In the genomic region with DNA sequence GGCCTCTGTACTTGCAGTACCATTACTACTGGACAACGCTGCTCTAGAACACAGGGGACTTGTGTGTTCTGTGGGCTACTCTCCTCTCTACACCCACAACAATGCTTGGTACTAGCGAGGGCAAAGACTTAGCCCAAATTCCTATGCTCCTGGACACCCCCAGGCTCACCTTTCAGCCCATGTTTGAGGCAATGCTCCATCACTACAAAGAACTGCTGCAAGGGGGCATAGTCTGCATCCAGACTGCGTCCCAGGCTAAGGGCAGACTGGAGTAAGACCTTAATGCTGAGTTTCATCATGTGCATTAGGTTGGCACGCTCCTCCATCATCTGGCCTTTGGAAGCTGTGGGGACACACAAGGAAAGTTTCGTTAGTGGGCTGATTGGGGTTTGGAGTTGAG, we compare ENCODE assay signal across 9 mouse cellular contexts. TPM values are rescaled to one million over a fixed set of nuclear protein-coding genes. Genes with fewer than 3 reads are reported as not detected.
DNase-seq lines count a peak whose midpoint lies in the region; ATAC-seq lines count a peak whose summit lies in the region.
"Had no signal": no experiment of that assay in that cellular context is flagged by ENCODE, and none has a peak within 500 bp of the region (broad histone marks: within the 10 kb centered on the region; RNA-seq: fewer than 3 reads in every experiment).

No protein-coding gene starts in this region.

- DNase-seq in kidney, adult 9 months = no peak
- DNase-seq in intestine, embryonic 14.5 days (ENCODE audit: low spot score) = no peak
- no peak for DNase-seq in layer of hippocampus, postnatal 25 days (ENCODE audit: extremely low spot score in 1 of 2, low spot score in 1 of 2)
- no peak for DNase-seq in gastrocnemius, postnatal 14 days
- DNase-seq in kidney, postnatal 25 days = no peak

- H3K27me3 ChIP-seq in kidney, embryonic 16.5 days (ENCODE audit: insufficient read depth, low read length) = no peaks in the 10 kb centered on the region
- no peaks in the 10 kb centered on the region for H3K27me3 ChIP-seq in embryonic facial prominence, embryonic 13.5 days
- H3K27me3 ChIP-seq in intestine, embryonic 14.5 days (replicated peaks; ENCODE audit: control insufficient read depth, insufficient read depth, low read length) = no peaks in the 10 kb centered on the region
- no peaks in the 10 kb centered on the region for H3K27me3 ChIP-seq in midbrain, embryonic 16.5 days (ENCODE audit: control insufficient read depth, insufficient read depth, low read depth, low read length)
- H3K27me3 ChIP-seq: Patski had no signal

- H3K9ac ChIP-seq in kidney, embryonic 16.5 days (replicated peaks; ENCODE audit: low read length) = peak overlapping the region; percentile 62
- peak overlapping the region; percentile 63 for H3K9ac ChIP-seq in embryonic facial prominence, embryonic 13.5 days
- H3K9ac ChIP-seq in intestine, embryonic 14.5 days (ENCODE audit: low read length) = peak overlapping the region; percentile 36; the same call in 1 of the 2 replicates
- H3K9ac ChIP-seq in midbrain, embryonic 16.5 days (ENCODE audit: low read depth, low read length) = peak overlapping the region; percentile 20

- no peak overlapping the region for H3K27ac ChIP-seq in kidney, embryonic 16.5 days (ENCODE audit: low read length)
- H3K27ac ChIP-seq in embryonic facial prominence, embryonic 13.5 days = peak overlapping the region; percentile 24
- no peak overlapping the region for H3K27ac ChIP-seq in intestine, embryonic 14.5 days (ENCODE audit: low read depth)
- H3K27ac ChIP-seq in midbrain, embryonic 16.5 days (ENCODE audit: low read length) = peak overlapping the region; percentile 31; the same call in 1 of the 2 replicates

- H3K4me3 ChIP-seq in kidney, embryonic 16.5 days (ENCODE audit: low read length) = peak overlapping the region; percentile 49
- peak overlapping the region; percentile 42 for H3K4me3 ChIP-seq in embryonic facial prominence, embryonic 13.5 days
- H3K4me3 ChIP-seq in intestine, embryonic 14.5 days (ENCODE audit: low read depth, low read length) = peak overlapping the region; percentile 39
- H3K4me3 ChIP-seq in midbrain, embryonic 16.5 days (ENCODE audit: low read depth, low read length) = peak overlapping the region; percentile 33

- intact Hi-C loops in gastrocnemius, postnatal 14 days (cut with DNase I; ENCODE audit: low total_unique reads) = no loop called here

- peaks cover 6% of the 10 kb centered on the region; the same call in 1 of the 2 replicates for H3K4me1 ChIP-seq in kidney, embryonic 16.5 days (ENCODE audit: insufficient read depth, low read length)
- H3K4me1 ChIP-seq in embryonic facial prominence, embryonic 13.5 days = peaks cover 13% of the 10 kb centered on the region
- H3K4me1 ChIP-seq in intestine, embryonic 14.5 days (replicated peaks; ENCODE audit: control insufficient read depth, insufficient read depth, low read length) = no peaks in the 10 kb centered on the region
- H3K4me1 ChIP-seq in midbrain, embryonic 16.5 days (ENCODE audit: control insufficient read depth, insufficient read depth, low read length) = peaks cover 8% of the 10 kb centered on the region

- peak overlapping the region; percentile 81 for H3K4me2 ChIP-seq in kidney, embryonic 16.5 days (replicated peaks; ENCODE audit: low read depth, low read length)
- H3K4me2 ChIP-seq in embryonic facial prominence, embryonic 13.5 days = peak overlapping the region; percentile 68
- H3K4me2 ChIP-seq in intestine, embryonic 14.5 days (ENCODE audit: low read length) = peak overlapping the region; percentile 67
- peak overlapping the region; percentile 61 for H3K4me2 ChIP-seq in midbrain, embryonic 16.5 days (ENCODE audit: low read length)

- WGBS in kidney, embryonic 16.5 days = 47% methylated on average over 5 of the region's 5 CpGs
- 44% methylated on average over 5 of the region's 5 CpGs for WGBS in embryonic facial prominence, embryonic 13.5 days
- whole genome bisulfite sequencing in intestine, embryonic 14.5 days = 40% methylated on average over 5 of the region's 5 CpGs
- WGBS in midbrain, embryonic 16.5 days = 43% methylated on average over 5 of the region's 5 CpGs

- ATAC-seq in kidney, embryonic 16.5 days (ENCODE audit: low FRiP score, low TSS enrichment) = peak; percentile 44
- ATAC-seq in embryonic facial prominence, embryonic 13.5 days (ENCODE audit: insufficient number of reproducible peaks, insufficient read depth, low FRiP score, low TSS enrichment, low read depth) = no peak
- peak; percentile 45 for ATAC-seq in intestine, embryonic 14.5 days (replicated peaks; ENCODE audit: low FRiP score, low TSS enrichment, low read depth)
- no peak; the same call in 1 of the 2 replicates for ATAC-seq in midbrain, embryonic 16.5 days

- no peaks in the 10 kb centered on the region for H3K9me3 ChIP-seq in kidney, embryonic 16.5 days (ENCODE audit: low read length)
- no peaks in the 10 kb centered on the region for H3K9me3 ChIP-seq in embryonic facial prominence, embryonic 13.5 days
- no peaks in the 10 kb centered on the region; the same call in 1 of the 2 replicates for H3K9me3 ChIP-seq in intestine, embryonic 14.5 days (ENCODE audit: control insufficient read depth, low read length)
- H3K9me3 ChIP-seq in midbrain, embryonic 16.5 days (replicated peaks; ENCODE audit: control insufficient read depth, low read length, poor library complexity, severe bottlenecking) = no peaks in the 10 kb centered on the region

- H3K36me3 ChIP-seq in kidney, embryonic 16.5 days (ENCODE audit: insufficient read depth, low read length) = peaks cover 4% of the 10 kb centered on the region
- H3K36me3 ChIP-seq in embryonic facial prominence, embryonic 13.5 days = peaks cover 27% of the 10 kb centered on the region
- 0 out of 2 replicates have a peak, but pooled peaks cover 16% of the 10 kb centered on the region for H3K36me3 ChIP-seq in intestine, embryonic 14.5 days (ENCODE audit: control insufficient read depth, insufficient read depth, low read length)
- peaks cover 8% of the 10 kb centered on the region for H3K36me3 ChIP-seq in midbrain, embryonic 16.5 days (ENCODE audit: control insufficient read depth, insufficient read depth, low read length)

RNA-seq across cellular contexts. Expression of gene Rufy1, which starts 9.5 kb away (rescaled TPM):
- 27.4 and 27.5 TPM in 2 replicates for polyA plus RNA-seq in kidney, embryonic 16.5 days (2015; fragmentation: Nextera tagmentation; extraction: Ambion mirVana)
- 25.3 and 28.2 TPM in 2 replicates for polyA plus RNA-seq in embryonic facial prominence, embryonic 13.5 days (2015; fragmentation: Nextera tagmentation; extraction: Ambion mirVana)
- polyA plus RNA-seq in intestine, embryonic 14.5 days (2014; fragmentation: Nextera tagmentation; extraction: Ambion mirVana) = 21.6 and 24.8 TPM in 2 replicates
- polyA plus RNA-seq in midbrain, embryonic 16.5 days (2015; fragmentation: Nextera tagmentation; extraction: Ambion mirVana) = 30.6 and 31.5 TPM in 2 replicates
- total RNA-seq in layer of hippocampus, postnatal 25 days (2021) = 10 to 100 TPM; 26.7 to 30.3 TPM
- 10 to 100 TPM; 17.4 to 18.2 TPM for total RNA-seq in gastrocnemius, postnatal 14 days (2021)

RNA-seq across cellular contexts. Expression of gene Hnrnph1, which starts 44.7 kb away (rescaled TPM):
- 500 and 509 TPM in 2 replicates for polyA plus RNA-seq in kidney, embryonic 16.5 days (2015; fragmentation: Nextera tagmentation; extraction: Ambion mirVana)
- 541 and 593 TPM in 2 replicates for polyA plus RNA-seq in embryonic facial prominence, embryonic 13.5 days (2015; fragmentation: Nextera tagmentation; extraction: Ambion mirVana)
- 411 and 475 TPM in 2 replicates for polyA plus RNA-seq in intestine, embryonic 14.5 days (2014; fragmentation: Nextera tagmentation; extraction: Ambion mirVana)
- polyA plus RNA-seq in midbrain, embryonic 16.5 days (2015; fragmentation: Nextera tagmentation; extraction: Ambion mirVana) = 456 and 531 TPM in 2 replicates
- total RNA-seq in layer of hippocampus, postnatal 25 days (2021) = 100 to 1,000 TPM; 241 to 264 TPM
- total RNA-seq in gastrocnemius, postnatal 14 days (2021) = 10 to 100 TPM; 77.9 to 81.6 TPM

Comparison
In these comparisons a context has a peak if more than half of its experiments do, and no peak if none do; other contexts are left out.
1. ATAC-seq: peak in kidney, embryonic 16.5 days (single experiment) and intestine, embryonic 14.5 days (single experiment); none in embryonic facial prominence, embryonic 13.5 days (single experiment) and midbrain, embryonic 16.5 days (single experiment).
2. H3K27ac ChIP-seq: peak in embryonic facial prominence, embryonic 13.5 days (single experiment) and midbrain, embryonic 16.5 days (single experiment); none in kidney, embryonic 16.5 days (single experiment) and intestine, embryonic 14.5 days (single experiment).
3. Peak in every context shown above with its lines, with median percentiles within 50 percentile points of each other: H3K4me2 ChIP-seq, H3K4me3 ChIP-seq and H3K9ac ChIP-seq.